Mouse (Mus musculus): ENCODE data around the gene 2310022B05Rik.

- TF ChIP-seq CTCF (IDR thresholded peaks at IDR 0.05; ENCODE audit: extremely low read depth, insufficient read depth, low read length) (no peak), POLR2A (IDR thresholded peaks at IDR 0.05; ENCODE audit: extremely low read depth, insufficient read depth, low read length) (no peak)
Measured at GRCm38 (mm10) chr8:124653568-124654475, 9.3 kb downstream of the 2310022B05Rik start.

Measured in cortical plate, adult 2 months (tissue).